Mouse (Mus musculus) bone marrow macrophage, adult 2 months (primary cell): ENCODE measurements around the gene Zfp277.

Source experiments
- CTCF ChIP-seq: IDR thresholded peaks from 2 replicates; pipeline ENCODE4 v1.5.1; 2012; ENCODE audit warnings: low read depth, mild to moderate bottlenecking, low read length, moderate library complexity
- POLR2A ChIP-seq: IDR thresholded peaks from 2 replicates; pipeline ENCODE4 v1.6.1; 2012; ENCODE audit warnings: mild to moderate bottlenecking, low read depth, low read length, borderline replicate concordance

DNA sequence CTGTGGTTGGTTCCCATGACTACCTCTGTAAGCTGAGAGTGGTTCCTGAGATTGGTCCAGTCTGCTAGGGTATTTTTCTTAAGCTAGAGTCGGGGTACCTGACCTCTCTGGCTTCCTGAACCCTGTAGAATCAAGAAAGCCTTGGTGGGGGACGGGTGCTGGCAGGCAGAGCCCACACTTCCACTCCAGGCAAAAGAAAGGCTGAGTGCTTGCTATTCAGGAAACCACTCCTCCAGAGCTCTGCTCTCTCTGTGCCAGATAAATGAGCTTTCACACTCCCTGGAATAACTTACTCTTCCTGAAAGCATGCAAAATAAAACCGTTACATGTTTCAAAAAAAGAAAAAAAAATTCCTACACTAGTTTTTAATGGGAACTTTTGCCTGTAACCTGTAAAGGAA is 38.5 kb upstream of the Zfp277 start:
- TF ChIP-seq CTCF = no peak
- no peak for TF ChIP-seq POLR2A
